Mouse (Mus musculus): ENCODE measurements at regions not wholly inside any gene's neighbourhood (a gene's known extent, or its start where the extent isn't known, plus 50 kb on each side); places are given as distances from the start of the nearest gene placed in this dataset.

DNA sequence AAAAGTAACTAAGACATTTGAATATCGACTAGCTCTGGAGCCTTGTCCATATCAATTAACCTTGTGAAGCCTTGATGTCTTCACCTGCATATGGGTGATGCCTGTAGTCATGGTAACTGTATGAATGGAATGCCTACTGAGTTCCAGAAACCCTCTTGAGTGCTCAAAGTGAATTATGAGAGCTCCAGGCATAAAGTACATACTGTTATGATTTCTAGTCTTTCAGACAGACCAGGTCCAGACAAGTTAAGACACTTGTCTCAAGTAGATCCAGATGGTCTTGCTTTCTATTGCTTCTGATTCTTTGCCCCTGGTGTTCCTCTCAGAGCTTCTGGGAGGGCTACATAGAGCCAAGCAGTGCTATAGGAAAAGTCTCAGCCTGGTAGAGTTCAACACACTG is 112.5 kb upstream of the Lrfn2 start:
- H3K36me3 ChIP-seq (ENCODE audit: control insufficient read depth in 1 of 2, insufficient read depth in 2 of 2, low read length in 2 of 2) = no peaks in the 10 kb centered on the region
- no peak overlapping the region for H3K4me3 ChIP-seq (ENCODE audit: control insufficient read depth in 1 of 2, insufficient read depth in 1 of 2, low read depth in 2 of 2, low read length in 2 of 2)
- no peaks in the 10 kb centered on the region for H3K27me3 ChIP-seq (ENCODE audit: control insufficient read depth in 1 of 2, insufficient read depth in 2 of 2, low read length in 2 of 2)
- H3K9ac ChIP-seq (ENCODE audit: control insufficient read depth, low read depth, low read length, poor library complexity, severe bottlenecking) = no peak overlapping the region
- H3K79me2 ChIP-seq (ENCODE audit: control insufficient read depth, insufficient read depth, low read length, poor library complexity) = no peaks in the 10 kb centered on the region
- no peak for TF ChIP-seq POLR2AphosphoS5 (IDR thresholded peaks at IDR 0.05; ENCODE audit: borderline replicate concordance, low read depth, low read length)
- no peak for TF ChIP-seq ETS1 (IDR thresholded peaks at IDR 0.05; ENCODE audit: low read depth, low read length)
- TF ChIP-seq MEF2A (IDR thresholded peaks at IDR 0.05; ENCODE audit: extremely low read depth, insufficient replicate concordance, low read depth, low read length, poor library complexity, severe bottlenecking) = no peak
- TF ChIP-seq BHLHE40 (IDR thresholded peaks at IDR 0.05; ENCODE audit: borderline replicate concordance, low read depth, low read length) = no peak
- no peak for TF ChIP-seq MYC (IDR thresholded peaks at IDR 0.05; ENCODE audit: low read depth, low read length)
- TF ChIP-seq RAD21 (IDR thresholded peaks at IDR 0.05; ENCODE audit: low read depth, low read length) = no peak
- no peak for TF ChIP-seq CHD1 (IDR thresholded peaks at IDR 0.05; ENCODE audit: low read depth, low read length)
- no peak for TF ChIP-seq MXI1 (IDR thresholded peaks at IDR 0.05; ENCODE audit: low read depth, low read length)
- TF ChIP-seq USF1 (IDR thresholded peaks at IDR 0.05; ENCODE audit: low read depth, low read length) = no peak
- no peak for TF ChIP-seq POLR2AphosphoS2 (IDR thresholded peaks at IDR 0.05; ENCODE audit: low read length)
- TF ChIP-seq TCF12 (IDR thresholded peaks at IDR 0.05; ENCODE audit: low read depth, low read length) = no peak
- no peak for TF ChIP-seq MYB (IDR thresholded peaks at IDR 0.05; ENCODE audit: low read depth, low read length)
- no peak for DNase-seq (ENCODE audit: low read depth, low spot score)
- no peaks in the 10 kb centered on the region for H3K9me3 ChIP-seq (replicated peaks; ENCODE audit: insufficient read depth, low read length)
- no peaks in the 10 kb centered on the region for H3K4me1 ChIP-seq (ENCODE audit: control insufficient read depth in 1 of 2, insufficient read depth in 2 of 2, low read length in 2 of 2)
- H3K27ac ChIP-seq (ENCODE audit: control insufficient read depth, low read depth, low read length) = no peak overlapping the region

DNA sequence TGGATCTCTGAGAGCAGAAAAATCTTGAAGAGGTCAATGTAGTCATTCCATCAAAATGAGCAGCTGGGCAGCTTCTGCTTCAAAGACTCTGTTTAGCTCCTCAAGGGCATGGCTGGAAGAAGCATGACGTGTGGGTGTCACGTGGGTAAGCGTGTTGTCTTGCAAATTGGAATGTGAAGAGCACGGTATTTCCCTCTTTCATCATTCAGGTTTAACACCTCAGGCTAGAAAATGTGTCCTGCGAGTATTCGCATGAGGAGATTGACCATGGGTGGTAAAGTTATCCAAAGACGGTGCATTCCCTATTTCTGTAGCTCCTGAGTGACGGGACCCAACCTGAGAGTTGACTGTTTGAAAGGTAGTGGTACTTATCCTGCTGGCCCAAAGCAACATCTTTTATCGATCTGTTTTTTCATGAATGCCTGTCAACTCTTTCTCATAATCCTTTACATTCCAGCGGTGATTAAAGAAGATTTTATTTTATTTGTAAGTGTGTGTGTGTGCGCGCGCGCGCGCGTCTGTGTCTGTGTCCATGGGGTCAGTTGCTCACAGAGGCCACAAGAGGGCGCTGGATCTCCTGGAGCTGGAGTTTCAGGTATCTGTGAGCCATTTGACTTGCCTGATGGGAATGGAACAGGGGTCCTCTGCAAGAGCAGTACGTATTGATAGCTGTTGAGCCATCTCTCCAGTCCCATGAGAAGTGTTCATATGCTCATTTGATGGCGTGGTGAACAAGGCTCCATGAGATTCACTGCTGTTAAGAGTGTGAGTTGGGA is 109.9 kb upstream of the Lrfn2 start:
- Histone ChIP-seq H3K36me3 (ENCODE audit: control insufficient read depth in 1 of 2, insufficient read depth in 2 of 2, low read length in 2 of 2) (no peaks in the 10 kb centered on the region), H3K9ac (ENCODE audit: control insufficient read depth, low read depth, low read length, poor library complexity, severe bottlenecking) (no peak overlapping the region), H3K27me3 (ENCODE audit: control insufficient read depth in 1 of 2, insufficient read depth in 2 of 2, low read length in 2 of 2) (no peaks in the 10 kb centered on the region), H3K79me2 (ENCODE audit: control insufficient read depth, insufficient read depth, low read length, poor library complexity) (no peaks in the 10 kb centered on the region), H3K27ac (ENCODE audit: control insufficient read depth, low read depth, low read length) (no peak overlapping the region), H3K4me3 (ENCODE audit: control insufficient read depth in 1 of 2, insufficient read depth in 1 of 2, low read depth in 2 of 2, low read length in 2 of 2) (no peak overlapping the region), H3K4me1 (ENCODE audit: control insufficient read depth in 1 of 2, insufficient read depth in 2 of 2, low read length in 2 of 2) (no peaks in the 10 kb centered on the region), H3K9me3 (replicated peaks; ENCODE audit: insufficient read depth, low read length) (no peaks in the 10 kb centered on the region)
- no peak for DNase-seq (ENCODE audit: low read depth, low spot score)
- TF ChIP-seq BHLHE40 (IDR thresholded peaks at IDR 0.05; ENCODE audit: borderline replicate concordance, low read depth, low read length) (no peak), TAL1 (IDR thresholded peaks at IDR 0.05; ENCODE audit: low read length) (no peak), RAD21 (IDR thresholded peaks at IDR 0.05; ENCODE audit: low read depth, low read length) (no peak), SMC3 (IDR thresholded peaks at IDR 0.05; ENCODE audit: low read depth, low read length) (no peak), MEF2A (IDR thresholded peaks at IDR 0.05; ENCODE audit: extremely low read depth, insufficient replicate concordance, low read depth, low read length, poor library complexity, severe bottlenecking) (no peak), JUND (IDR thresholded peaks at IDR 0.05; ENCODE audit: low read depth, low read length) (no peak), RCOR1 (IDR thresholded peaks at IDR 0.05; ENCODE audit: low read depth, low read length) (no peak), MYB (IDR thresholded peaks at IDR 0.05; ENCODE audit: low read depth, low read length) (no peak), ZNF384 (IDR thresholded peaks at IDR 0.05; ENCODE audit: low read depth, low read length) (no peak), GABPA (IDR thresholded peaks at IDR 0.05; ENCODE audit: low read depth, low read length) (no peak), MAZ (IDR thresholded peaks at IDR 0.05; ENCODE audit: low read depth, low read length) (no peak), EP300 (IDR thresholded peaks at IDR 0.05; ENCODE audit: low read depth in 1 of 2, low read length in 2 of 2) (no peak), USF1 (IDR thresholded peaks at IDR 0.05; ENCODE audit: low read depth, low read length) (no peak), UBTF (IDR thresholded peaks at IDR 0.05; ENCODE audit: borderline replicate concordance, insufficient read depth, low read depth, low read length) (no peak), MAFK (IDR thresholded peaks at IDR 0.05; ENCODE audit: borderline replicate concordance, low read depth, low read length) (no peak), ZKSCAN1 (IDR thresholded peaks at IDR 0.05; ENCODE audit: low read depth, low read length) (no peak), CHD1 (IDR thresholded peaks at IDR 0.05; ENCODE audit: low read depth, low read length) (no peak), NRF1 (IDR thresholded peaks at IDR 0.05; ENCODE audit: insufficient read depth, low read depth, low read length, poor library complexity, severe bottlenecking) (no peak), CTCF (IDR thresholded peaks at IDR 0.05 in 2 of 3, conservative IDR thresholded peaks at IDR 0.05 in 1 of 3; ENCODE audit: control insufficient read depth in 1 of 3, insufficient read depth in 1 of 3, low read depth in 2 of 3, low read length in 3 of 3, poor library complexity in 1 of 3, severe bottlenecking in 1 of 3) (no peak)

All from MEL (cell line).